Mouse (Mus musculus) right cerebral cortex, postnatal 10 days (tissue): ENCODE results near the gene Ccdc187.
A peak's percentile ranks its signal among the peaks of the same experiment; 100 is the strongest.

Source experiments
- DNase-seq, 2 experiments: peaks; one replicate each; pipeline ENCODE4 v3.0.0; 2021; ENCODE audit warnings: low spot score in 2 of 2

Ccdc187 gene

GRCm38 (mm10) chr2:26214526-26214925, 79.8 kb downstream of the Ccdc187 start:
- DNase-seq = peak; percentile 43 to 46

DNA sequence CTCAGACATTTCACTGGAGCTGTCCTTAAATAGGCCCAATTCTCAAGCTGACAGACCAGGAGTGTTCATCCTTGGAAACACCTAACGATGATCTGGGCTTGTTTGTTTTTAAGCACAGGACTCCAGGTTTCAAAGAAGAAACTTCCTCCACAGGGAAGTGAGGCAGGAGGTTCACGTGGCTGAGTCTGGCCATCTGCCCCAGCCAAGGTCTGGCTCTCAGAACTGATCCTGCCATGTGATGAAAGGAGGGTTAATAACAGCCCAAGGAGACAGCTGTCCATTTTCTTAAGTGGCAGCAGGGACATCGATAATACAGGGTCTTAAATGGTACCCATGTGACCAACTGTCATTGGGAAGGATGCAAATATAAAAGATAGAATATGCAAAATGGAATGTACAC, 84.8 kb downstream of the Ccdc187 start:
- no peak for DNase-seq

DNA sequence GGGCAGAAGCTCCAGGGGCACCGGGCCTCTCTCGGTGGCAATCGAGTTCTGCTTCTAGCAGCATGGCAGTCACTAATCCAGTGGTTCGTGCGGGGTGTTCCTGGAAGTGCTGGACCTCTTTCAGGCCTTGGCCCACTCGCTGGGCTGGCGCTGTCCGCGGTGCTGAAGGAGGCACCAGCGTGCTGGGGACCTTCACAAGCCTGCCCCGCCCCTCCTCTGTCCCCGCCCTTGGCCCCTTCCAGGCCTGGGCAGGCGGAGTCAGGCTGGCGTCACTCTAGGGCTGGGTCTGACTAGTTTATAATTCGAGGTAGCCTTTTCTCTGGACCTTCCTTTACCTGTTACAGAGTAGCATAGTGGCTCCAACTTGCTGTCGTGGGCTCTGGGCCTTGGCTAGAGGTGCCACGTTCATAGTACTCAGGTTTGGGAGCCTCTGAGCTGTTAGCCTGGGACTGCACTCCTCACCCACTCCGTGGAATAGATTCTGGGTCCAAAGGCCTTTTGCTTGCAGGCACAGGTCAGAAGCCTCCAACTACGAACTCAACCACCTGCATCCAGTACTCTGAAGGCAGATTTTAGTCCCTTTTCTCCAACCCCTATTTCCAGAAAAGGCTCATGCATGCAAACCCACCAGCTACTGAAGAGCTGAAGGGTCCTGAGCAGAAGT, 86.1 kb downstream of the Ccdc187 start, which contains the start of gene Lhx3:
Lhx3 (minus strand) TSS at position 164 of the 664 bp plus-strand sequence.
- peak; percentile 51 to 77 for DNase-seq

GRCm38 (mm10) chr2:26207559-26207958, 86.8 kb downstream of the Ccdc187 start:
- no peak for DNase-seq

GRCm38 (mm10) chr2:26205761-26206160, 88.6 kb downstream of the Ccdc187 start:
- no peak for DNase-seq

DNA sequence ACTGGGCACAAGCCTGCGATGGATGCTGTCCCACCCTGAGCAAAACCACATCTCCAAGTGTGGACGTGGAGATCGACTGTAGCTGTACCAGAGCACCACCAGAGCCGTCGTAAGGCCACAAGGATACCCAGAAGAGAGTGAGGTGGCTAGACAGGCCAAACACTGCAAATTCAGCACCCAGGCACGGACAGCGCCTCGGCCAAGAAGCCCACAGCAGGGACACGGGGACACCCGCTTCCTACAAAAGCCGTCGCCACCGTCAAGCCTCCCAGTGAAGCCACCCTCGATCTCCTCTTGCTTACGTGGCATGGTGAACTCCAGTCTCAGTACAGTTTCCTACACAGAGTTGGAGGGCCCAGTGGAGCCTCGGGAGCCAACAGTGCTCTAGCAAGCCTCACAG, 89.2 kb downstream of the Ccdc187 start:
- peak in 1 of 2 experiments; percentile 33 for DNase-seq

DNA sequence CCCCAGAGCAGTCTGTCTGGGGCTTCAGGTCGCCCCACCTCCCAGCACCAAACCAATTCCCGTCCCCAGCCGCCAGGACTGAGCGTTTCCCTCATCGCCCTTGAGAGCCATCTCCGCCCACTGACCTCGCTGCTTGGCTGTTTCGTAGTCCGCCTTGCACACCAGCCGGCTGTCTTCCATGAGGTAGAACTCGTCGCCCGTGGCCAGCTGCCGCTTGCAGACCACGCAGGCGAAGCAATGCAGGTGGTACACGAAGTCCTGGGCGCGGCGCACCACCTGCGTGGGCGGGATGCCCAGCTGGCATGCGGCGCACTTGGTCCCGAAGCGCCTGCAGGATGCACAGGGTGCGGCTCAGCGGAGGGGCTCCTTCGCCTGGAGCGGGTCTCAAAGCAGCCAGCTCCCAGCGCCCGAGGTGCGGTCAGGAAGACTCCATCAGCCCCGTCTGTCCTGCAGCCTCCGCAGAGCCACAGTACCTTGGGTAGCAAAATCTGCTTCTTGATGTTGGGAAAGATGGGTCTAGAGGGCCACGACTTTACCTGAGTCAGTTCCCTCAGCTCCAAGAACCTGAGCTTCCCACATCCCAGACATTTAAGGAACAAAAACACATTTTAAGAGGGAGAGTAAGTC, 91.4 kb downstream of the Ccdc187 start:
- no peak for DNase-seq

- DNase-seq = no peak
These were observed 92.2 kb downstream of the Ccdc187 start for GRCm38 (mm10) chr2:26201926-26202848.

GRCm38 (mm10) chr2:26198488-26198887, 95.9 kb downstream of the Ccdc187 start:
- DNase-seq = no peak

DNA sequence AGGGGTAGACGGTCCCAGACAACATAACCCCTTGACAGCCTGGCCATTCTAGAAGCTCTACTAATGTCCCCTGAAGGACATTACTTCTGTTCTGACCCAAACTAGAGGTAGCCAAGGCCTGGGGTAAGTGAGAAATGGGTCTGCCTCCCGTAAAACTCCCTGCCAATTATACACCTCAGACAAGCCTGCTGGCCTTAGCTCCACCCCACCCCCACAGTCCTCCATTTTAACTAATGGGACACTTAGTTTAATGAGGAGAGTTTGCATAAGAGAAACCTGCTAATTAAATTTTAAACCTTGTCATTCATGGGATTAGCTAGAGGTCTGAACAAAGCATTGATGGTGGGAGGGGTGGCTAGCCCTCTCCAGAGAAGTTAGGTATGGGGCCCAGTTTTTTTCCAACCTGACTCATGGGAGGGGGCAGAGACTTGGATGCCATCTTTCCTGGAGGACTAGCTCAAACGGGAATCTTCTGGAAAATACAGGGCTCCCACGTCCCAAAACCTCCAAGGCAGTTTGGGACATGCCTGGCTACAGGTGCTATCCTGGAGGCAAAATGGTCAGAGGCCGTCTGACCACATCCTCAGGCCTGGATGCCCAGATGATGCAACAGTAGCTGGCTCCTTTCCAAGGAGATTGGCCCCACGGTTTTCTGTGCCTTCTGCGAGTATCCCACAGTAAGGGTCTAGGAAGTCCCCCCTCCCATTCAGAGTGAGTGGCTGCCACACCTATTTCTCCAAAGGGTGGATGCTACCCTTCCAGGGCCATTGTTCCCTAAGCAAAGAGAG, 99.6 kb downstream of the Ccdc187 start:
- DNase-seq = no peak
